Mouse (Mus musculus): ENCODE measurements around the gene H2-M10.6. TPM values are rescaled to one million over a fixed set of nuclear protein-coding genes. Genes with fewer than 3 reads are reported as not detected.
"Not testable (repeated sequence)": the region's sequence is repeated elsewhere in the genome, so short reads cannot be mapped to it uniquely, and the experiment has no call there.

Gene H2-M10.6
- polyA plus RNA-seq (2015; fragmentation: Nextera tagmentation; extraction: Ambion mirVana), result not detected in 2 replicates

- no peaks in the 10 kb centered on the region for H3K9me3 ChIP-seq (replicated peaks)
- H3K27ac ChIP-seq, result no peak within 1 kb of the TSS
- H3K4me3 ChIP-seq (replicated peaks), result no peak within 1 kb of the TSS
- no peak within 1 kb of the TSS for H3K9ac ChIP-seq
- no peaks in the 10 kb centered on the region for H3K36me3 ChIP-seq
- no peaks in the 10 kb centered on the region for H3K27me3 ChIP-seq
- no peak within 1 kb of the TSS for H3K4me2 ChIP-seq
- H3K4me1 ChIP-seq, result no peaks in the 10 kb centered on the region
- no peak for ATAC-seq (replicated peaks; ENCODE audit: low FRiP score)
Observed at GRCm38 (mm10) chr17:36811871-36812270, at the start of gene H2-M10.6. Gene H2-M10.6 (plus strand): TSS chr17:36812171.

GRCm38 (mm10) chr17:36763816-36764215 is 48.2 kb upstream of the H2-M10.6 start:
- H3K36me3 ChIP-seq, result no peaks in the 10 kb centered on the region

GRCm38 (mm10) chr17:36764244-36764643 is 47.7 kb upstream of the H2-M10.6 start:
- not testable (repeated sequence) for ATAC-seq (replicated peaks; ENCODE audit: low FRiP score)
- 28% methylated on average over 2 of the region's 2 CpGs for WGBS

More at GRCm38 (mm10) chr17:36763816-36764215, 48.2 kb upstream of the H2-M10.6 start:
- H3K27me3 ChIP-seq, result no peaks in the 10 kb centered on the region
- no peaks in the 10 kb centered on the region for H3K4me1 ChIP-seq
- H3K9ac ChIP-seq, result no peak overlapping the region
- H3K4me3 ChIP-seq (replicated peaks), result no peak overlapping the region
- no peak overlapping the region for H3K4me2 ChIP-seq
- WGBS, result 55% methylated on average over 2 of the region's 2 CpGs
- ATAC-seq (replicated peaks; ENCODE audit: low FRiP score), result no peak
- H3K9me3 ChIP-seq (replicated peaks), result no peaks in the 10 kb centered on the region
- no peak overlapping the region for H3K27ac ChIP-seq

GRCm38 (mm10) chr17:36765403-36765802 is 46.6 kb upstream of the H2-M10.6 start:
- not testable (repeated sequence) for H3K9ac ChIP-seq; H3K4me3 ChIP-seq (replicated peaks); H3K36me3 ChIP-seq; H3K9me3 ChIP-seq (replicated peaks); ATAC-seq (replicated peaks; ENCODE audit: low FRiP score); H3K27ac ChIP-seq; H3K4me1 ChIP-seq; H3K27me3 ChIP-seq; H3K4me2 ChIP-seq
- 61% methylated on average over 2 of the region's 2 CpGs for WGBS

More at GRCm38 (mm10) chr17:36764244-36764643, 47.7 kb upstream of the H2-M10.6 start:
- H3K9ac ChIP-seq; H3K27ac ChIP-seq; H3K36me3 ChIP-seq; H3K4me2 ChIP-seq; H3K27me3 ChIP-seq; H3K4me1 ChIP-seq; H3K4me3 ChIP-seq (replicated peaks); H3K9me3 ChIP-seq (replicated peaks): not testable (repeated sequence)

- H3K4me3 ChIP-seq (replicated peaks); ATAC-seq (replicated peaks; ENCODE audit: low FRiP score); H3K4me1 ChIP-seq; H3K9me3 ChIP-seq (replicated peaks); H3K9ac ChIP-seq; H3K36me3 ChIP-seq; H3K4me2 ChIP-seq; H3K27me3 ChIP-seq; H3K27ac ChIP-seq: not testable (repeated sequence)
- WGBS, result 89% methylated on average over 2 of the region's 2 CpGs
Observed at GRCm38 (mm10) chr17:36772610-36773009, 39.4 kb upstream of the H2-M10.6 start, which contains the start of gene H2-M10.5. Gene H2-M10.5 (plus strand): TSS chr17:36772910.

- Histone ChIP-seq H3K4me3 (replicated peaks) (no peak overlapping the region), H3K36me3 (no peaks in the 10 kb centered on the region), H3K27me3 (no peaks in the 10 kb centered on the region), H3K9me3 (replicated peaks) (no peaks in the 10 kb centered on the region), H3K9ac (no peak overlapping the region), H3K27ac (no peak overlapping the region), H3K4me1 (no peaks in the 10 kb centered on the region), H3K4me2 (no peak overlapping the region)
- WGBS, result 59% methylated on average over 3 of the region's 3 CpGs
- no peak for ATAC-seq (replicated peaks; ENCODE audit: low FRiP score)
Observed at GRCm38 (mm10) chr17:36781533-36781932, 30.4 kb upstream of the H2-M10.6 start.

GRCm38 (mm10) chr17:36786483-36786886 is 25.5 kb upstream of the H2-M10.6 start:
- H3K36me3 ChIP-seq; H3K4me3 ChIP-seq (replicated peaks); H3K9me3 ChIP-seq (replicated peaks); H3K27ac ChIP-seq; ATAC-seq (replicated peaks; ENCODE audit: low FRiP score); H3K27me3 ChIP-seq; H3K4me2 ChIP-seq; H3K9ac ChIP-seq; H3K4me1 ChIP-seq: not testable (repeated sequence)
- 50% methylated on average over 1 of the region's 1 CpGs for WGBS

GRCm38 (mm10) chr17:36788351-36788750 is 23.6 kb upstream of the H2-M10.6 start:
- H3K36me3 ChIP-seq, result no peaks in the 10 kb centered on the region
- no peak overlapping the region for H3K27ac ChIP-seq
- ATAC-seq (replicated peaks; ENCODE audit: low FRiP score), result no peak
- H3K9me3 ChIP-seq (replicated peaks), result no peaks in the 10 kb centered on the region
- no peak overlapping the region for H3K4me2 ChIP-seq
- no peaks in the 10 kb centered on the region for H3K27me3 ChIP-seq
- H3K4me3 ChIP-seq (replicated peaks), result no peak overlapping the region
- no peak overlapping the region for H3K9ac ChIP-seq
- no peaks in the 10 kb centered on the region for H3K4me1 ChIP-seq
- WGBS, result 65% methylated on average over 2 of the region's 2 CpGs

GRCm38 (mm10) chr17:36788801-36789200 is 23.2 kb upstream of the H2-M10.6 start:
- not testable (repeated sequence) for H3K9me3 ChIP-seq (replicated peaks); H3K4me1 ChIP-seq; H3K36me3 ChIP-seq; H3K4me3 ChIP-seq (replicated peaks); H3K9ac ChIP-seq; H3K4me2 ChIP-seq; H3K27ac ChIP-seq; H3K27me3 ChIP-seq
- 0 out of 2 replicates have a peak, but pooled peaks have one; percentile 33 for ATAC-seq (replicated peaks; ENCODE audit: low FRiP score)

- H3K4me1 ChIP-seq, result no peaks in the 10 kb centered on the region
- H3K27ac ChIP-seq, result no peak overlapping the region
- no peak for ATAC-seq (replicated peaks; ENCODE audit: low FRiP score)
- H3K4me3 ChIP-seq (replicated peaks), result no peak overlapping the region
- 80% methylated on average over 10 of the region's 10 CpGs for WGBS
- H3K9me3 ChIP-seq (replicated peaks), result no peaks in the 10 kb centered on the region
- no peak overlapping the region for H3K4me2 ChIP-seq
- no peaks in the 10 kb centered on the region for H3K36me3 ChIP-seq
- H3K9ac ChIP-seq, result no peak overlapping the region
- no peaks in the 10 kb centered on the region for H3K27me3 ChIP-seq
Observed at GRCm38 (mm10) chr17:36799493-36799892, 12.5 kb upstream of the H2-M10.6 start.

GRCm38 (mm10) chr17:36799921-36800462 is 12.0 kb upstream of the H2-M10.6 start:
- ATAC-seq (replicated peaks; ENCODE audit: low FRiP score); H3K9ac ChIP-seq; H3K9me3 ChIP-seq (replicated peaks); H3K4me2 ChIP-seq; H3K27ac ChIP-seq; H3K36me3 ChIP-seq; H3K4me3 ChIP-seq (replicated peaks); H3K27me3 ChIP-seq; H3K4me1 ChIP-seq: not testable (repeated sequence)
- 44% methylated on average over 4 of the region's 4 CpGs for WGBS

- Histone ChIP-seq H3K9ac (no peak overlapping the region), H3K4me2 (no peak overlapping the region), H3K27ac (no peak overlapping the region), H3K4me3 (replicated peaks) (no peak overlapping the region), H3K9me3 (replicated peaks) (no peaks in the 10 kb centered on the region), H3K27me3 (peaks cover 13% of the 10 kb centered on the region; the same call in 1 of the 2 replicates), H3K36me3 (no peaks in the 10 kb centered on the region), H3K4me1 (no peaks in the 10 kb centered on the region)
- no peak for ATAC-seq (replicated peaks; ENCODE audit: low FRiP score)
Observed at GRCm38 (mm10) chr17:36824005-36824404, 12.0 kb downstream of the H2-M10.6 start.

GRCm38 (mm10) chr17:36825525-36825924 is 13.6 kb downstream of the H2-M10.6 start:
- Histone ChIP-seq H3K4me3 (replicated peaks) (no peak overlapping the region), H3K9me3 (replicated peaks) (no peaks in the 10 kb centered on the region), H3K4me1 (no peaks in the 10 kb centered on the region), H3K27ac (no peak overlapping the region), H3K9ac (no peak overlapping the region), H3K36me3 (no peaks in the 10 kb centered on the region), H3K27me3 (peaks cover 16% of the 10 kb centered on the region; the same call in 1 of the 2 replicates), H3K4me2 (no peak overlapping the region)
- no peak for ATAC-seq (replicated peaks; ENCODE audit: low FRiP score)
- WGBS, result 28% methylated on average over 4 of the region's 4 CpGs
